Mouse (Mus musculus) CH12.LX (cell line): ENCODE data around the gene Trim54.

Source experiments
- HCFC1 ChIP-seq: IDR thresholded peaks from 2 replicates; pipeline ENCODE4 v1.6.1; 2012; ENCODE audit warnings: low read depth, mild to moderate bottlenecking, inconsistent platforms, low read length, improper control_type of control experiment
- NRF1 ChIP-seq: IDR thresholded peaks from 2 replicates; pipeline ENCODE4 v1.6.1; 2014; ENCODE audit warnings: low read depth, mild to moderate bottlenecking, inconsistent platforms, low read length, improper control_type of control experiment, moderate library complexity
- POLR2A ChIP-seq: IDR thresholded peaks from 2 replicates; pipeline ENCODE4 v1.6.1; 2011; ENCODE audit warnings: low read depth, mild to moderate bottlenecking, improper control_type of control experiment, low read length

DNA sequence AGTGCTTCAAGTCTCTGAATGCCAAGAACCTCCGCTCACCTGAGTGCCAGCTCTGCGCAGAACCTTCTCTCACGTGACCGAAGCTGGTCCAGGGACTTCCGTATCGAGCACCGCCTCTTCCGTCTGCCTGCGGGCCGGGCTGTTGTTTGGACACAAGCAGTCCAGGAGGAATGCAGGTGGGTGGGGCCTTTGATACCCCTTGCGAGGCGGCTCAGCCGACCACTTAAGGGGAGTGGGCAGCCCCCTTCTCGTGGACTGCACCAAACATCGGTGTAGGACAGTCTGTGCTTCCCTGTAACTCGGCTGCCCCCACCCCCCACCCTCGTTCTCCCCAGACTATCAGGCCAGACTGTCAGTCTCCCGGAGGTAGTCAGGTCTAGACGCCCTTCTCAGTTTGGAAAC is 37.6 kb downstream of the Trim54 start, which contains the start of gene Mpv17:
- TF ChIP-seq POLR2A = peak; percentile 73
- TF ChIP-seq HCFC1 = peak; percentile 80
- TF ChIP-seq NRF1 = peak; percentile 83
